Mouse (Mus musculus): ENCODE measurements at regions not wholly inside any gene's neighbourhood (a gene's known extent, or its start where the extent isn't known, plus 50 kb on each side); places are given as distances from the start of the nearest gene placed in this dataset.

- no peak for ATAC-seq (ENCODE audit: low FRiP score)
- Histone ChIP-seq H3K27me3 (no peaks in the 10 kb centered on the region), H3K36me3 (replicated peaks) (no peaks in the 10 kb centered on the region), H3K9ac (no peak overlapping the region), H3K4me2 (no peak overlapping the region), H3K9me3 (no peaks in the 10 kb centered on the region), H3K4me3 (replicated peaks) (no peak overlapping the region), H3K4me1 (peaks cover 7% of the 10 kb centered on the region; the same call in 1 of the 2 replicates), H3K27ac (no peak overlapping the region)
- WGBS = 90% methylated on average over 12 of the region's 12 CpGs
These were observed 67.1 kb upstream of the Tmem189 start for GRCm38 (mm10) chr2:167756721-167757120.

- WGBS = 86% methylated on average over 22 of the region's 22 CpGs
- Histone ChIP-seq H3K9ac (no peak overlapping the region), H3K4me3 (replicated peaks) (no peak overlapping the region), H3K4me2 (no peak overlapping the region), H3K9me3 (no peaks in the 10 kb centered on the region), H3K27me3 (no peaks in the 10 kb centered on the region), H3K4me1 (peaks cover 7% of the 10 kb centered on the region; the same call in 1 of the 2 replicates), H3K27ac (no peak overlapping the region), H3K36me3 (replicated peaks) (no peaks in the 10 kb centered on the region)
- ATAC-seq (ENCODE audit: low FRiP score) = no peak
These were observed 65.4 kb upstream of the Tmem189 start for GRCm38 (mm10) chr2:167754929-167755551.

DNA sequence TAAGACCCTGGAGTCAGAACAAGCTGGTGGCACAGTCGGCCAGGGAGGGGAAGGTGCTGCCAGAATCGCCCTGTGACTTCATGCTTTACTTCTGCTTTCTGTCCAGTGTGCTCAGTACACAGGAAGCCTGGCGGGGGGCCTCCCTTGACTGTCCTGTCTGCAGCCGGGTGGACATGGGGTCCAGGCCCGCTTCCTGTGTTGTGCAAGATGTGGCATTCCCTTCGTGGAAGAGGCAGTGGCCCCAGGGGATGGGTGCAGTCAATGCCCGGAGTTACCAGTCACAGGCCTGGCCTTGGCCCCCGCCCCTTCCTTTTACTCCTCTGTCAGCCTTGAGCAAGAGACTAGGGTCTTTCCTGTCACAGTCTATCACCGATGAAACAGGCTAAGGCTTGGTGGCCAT, 64.3 kb upstream of the Tmem189 start:
- Histone ChIP-seq H3K36me3 (replicated peaks) (no peaks in the 10 kb centered on the region), H3K4me1 (peaks cover 2% of the 10 kb centered on the region; the same call in 1 of the 2 replicates), H3K9ac (no peak overlapping the region), H3K4me3 (replicated peaks) (no peak overlapping the region), H3K4me2 (no peak overlapping the region), H3K27me3 (no peaks in the 10 kb centered on the region), H3K9me3 (no peaks in the 10 kb centered on the region), H3K27ac (no peak overlapping the region)
- ATAC-seq (ENCODE audit: low FRiP score) = no peak
- WGBS = 81% methylated on average over 9 of the region's 9 CpGs

DNA sequence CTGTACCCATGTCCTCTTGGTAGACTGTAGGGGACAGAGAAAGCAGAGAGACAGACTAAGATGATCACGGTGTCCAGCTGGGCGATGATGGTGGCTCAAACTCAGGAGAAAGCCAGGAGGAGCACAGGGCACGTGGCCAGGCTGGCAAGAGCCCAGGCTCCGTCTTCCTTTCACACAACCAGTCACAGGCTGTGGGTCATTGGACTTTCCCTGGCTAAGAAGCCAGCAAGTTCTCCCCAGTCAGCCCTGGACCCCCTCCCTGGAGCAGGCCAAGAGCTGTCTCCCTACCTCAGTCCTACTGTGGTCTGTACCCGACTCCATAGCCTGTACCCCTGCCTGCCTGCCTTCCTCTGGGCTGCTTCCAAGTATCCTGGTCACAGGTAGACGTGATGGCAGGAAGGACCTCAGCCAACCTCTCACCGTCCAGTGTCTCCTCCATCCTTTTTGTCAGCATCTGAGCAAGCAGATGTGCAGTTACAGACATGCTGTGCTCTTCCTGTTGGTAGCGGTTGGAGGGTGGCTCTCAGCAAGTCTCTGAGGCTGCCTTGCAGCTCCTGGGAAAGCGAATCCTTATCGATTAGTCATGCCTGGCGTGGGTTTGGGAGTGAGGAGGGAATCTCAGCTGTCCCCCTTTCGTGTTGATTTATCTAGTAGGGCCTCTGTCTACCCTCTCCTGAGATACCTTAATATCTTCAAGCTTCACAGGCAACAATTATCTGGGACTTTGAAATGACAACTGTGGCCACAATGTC, 63.4 kb upstream of the Tmem189 start:
- H3K27ac ChIP-seq = no peak overlapping the region
- no peak overlapping the region for H3K4me3 ChIP-seq (replicated peaks)
- no peak overlapping the region for H3K4me2 ChIP-seq
- H3K27me3 ChIP-seq = no peaks in the 10 kb centered on the region
- no peaks in the 10 kb centered on the region for H3K36me3 ChIP-seq (replicated peaks)
- H3K9me3 ChIP-seq = no peaks in the 10 kb centered on the region
- 73% methylated on average over 12 of the region's 12 CpGs for WGBS
- no peak overlapping the region for H3K9ac ChIP-seq
- H3K4me1 ChIP-seq = no peaks in the 10 kb centered on the region
- ATAC-seq (ENCODE audit: low FRiP score) = no peak

- H3K4me3 ChIP-seq (replicated peaks) = no peak overlapping the region
- H3K9ac ChIP-seq = no peak overlapping the region
- no peaks in the 10 kb centered on the region for H3K36me3 ChIP-seq (replicated peaks)
- H3K4me1 ChIP-seq = peaks cover 8% of the 10 kb centered on the region
- no peak overlapping the region for H3K27ac ChIP-seq
- WGBS = 76% methylated on average over 2 of the region's 2 CpGs
- no peak overlapping the region for H3K4me2 ChIP-seq
- no peaks in the 10 kb centered on the region for H3K27me3 ChIP-seq
- ATAC-seq (ENCODE audit: low FRiP score) = no peak
- H3K9me3 ChIP-seq = no peaks in the 10 kb centered on the region
These were observed 62.0 kb upstream of the Tmem189 start for GRCm38 (mm10) chr2:167751585-167751984.

- H3K27ac ChIP-seq = no peak overlapping the region
- WGBS = 92% methylated on average over 6 of the region's 6 CpGs
These were observed 58.7 kb upstream of the Tmem189 start for GRCm38 (mm10) chr2:167748297-167748696.

GRCm38 (mm10) chr2:167747164-167747843, 57.7 kb upstream of the Tmem189 start:
- Histone ChIP-seq H3K4me1 (peaks cover 19% of the 10 kb centered on the region), H3K4me2 (no peak overlapping the region), H3K27me3 (0 out of 2 replicates have a peak, but pooled peaks cover 3% of the 10 kb centered on the region), H3K27ac (peak overlapping the region; percentile 27), H3K36me3 (replicated peaks) (no peaks in the 10 kb centered on the region), H3K9ac (no peak overlapping the region), H3K4me3 (replicated peaks) (no peak overlapping the region), H3K9me3 (no peaks in the 10 kb centered on the region)
- 72% methylated on average over 13 of the region's 13 CpGs for WGBS
- ATAC-seq (ENCODE audit: low FRiP score) = no peak

More at GRCm38 (mm10) chr2:167748297-167748696, 58.7 kb upstream of the Tmem189 start:
- Histone ChIP-seq H3K27me3 (0 out of 2 replicates have a peak, but pooled peaks cover 3% of the 10 kb centered on the region), H3K4me2 (no peak overlapping the region), H3K4me1 (peaks cover 19% of the 10 kb centered on the region), H3K36me3 (replicated peaks) (no peaks in the 10 kb centered on the region), H3K9ac (no peak overlapping the region), H3K9me3 (no peaks in the 10 kb centered on the region), H3K4me3 (replicated peaks) (no peak overlapping the region)
- no peak for ATAC-seq (ENCODE audit: low FRiP score)

GRCm38 (mm10) chr2:167746344-167746743, 56.7 kb upstream of the Tmem189 start:
- no peak for ATAC-seq (ENCODE audit: low FRiP score)
- H3K9me3 ChIP-seq = no peaks in the 10 kb centered on the region
- peaks cover 19% of the 10 kb centered on the region for H3K4me1 ChIP-seq
- no peaks in the 10 kb centered on the region for H3K36me3 ChIP-seq (replicated peaks)
- H3K4me3 ChIP-seq (replicated peaks) = no peak overlapping the region
- H3K27me3 ChIP-seq = 0 out of 2 replicates have a peak, but pooled peaks cover 3% of the 10 kb centered on the region
- 86% methylated on average over 4 of the region's 4 CpGs for WGBS
- H3K9ac ChIP-seq = no peak overlapping the region
- H3K27ac ChIP-seq = 0 out of 2 replicates have a peak overlapping the region, but pooled peaks have one; percentile 19
- H3K4me2 ChIP-seq = no peak overlapping the region

- 0 out of 2 replicates have a peak overlapping the region, but pooled peaks have one; percentile 31 for H3K27ac ChIP-seq
- ATAC-seq (ENCODE audit: low FRiP score) = no peak
- no peak overlapping the region for H3K4me3 ChIP-seq (replicated peaks)
- no peaks in the 10 kb centered on the region for H3K36me3 ChIP-seq (replicated peaks)
- H3K27me3 ChIP-seq = 0 out of 2 replicates have a peak, but pooled peaks cover 3% of the 10 kb centered on the region
- H3K4me2 ChIP-seq = no peak overlapping the region
- no peak overlapping the region for H3K9ac ChIP-seq
- no peaks in the 10 kb centered on the region for H3K9me3 ChIP-seq
- 66% methylated on average over 6 of the region's 6 CpGs for WGBS
- H3K4me1 ChIP-seq = peaks cover 19% of the 10 kb centered on the region
These were observed 55.8 kb upstream of the Tmem189 start for GRCm38 (mm10) chr2:167745409-167745808.

GRCm38 (mm10) chr2:167744080-167744479, 54.5 kb upstream of the Tmem189 start:
- H3K9me3 ChIP-seq = no peaks in the 10 kb centered on the region
- ATAC-seq (ENCODE audit: low FRiP score) = no peak
- 74% methylated on average over 1 of the region's 1 CpGs for WGBS
- peaks cover 3% of the 10 kb centered on the region; the same call in 1 of the 2 replicates for H3K27me3 ChIP-seq
- H3K9ac ChIP-seq = no peak overlapping the region
- H3K4me3 ChIP-seq (replicated peaks) = no peak overlapping the region
- H3K36me3 ChIP-seq (replicated peaks) = no peaks in the 10 kb centered on the region
- H3K27ac ChIP-seq = no peak overlapping the region
- no peak overlapping the region for H3K4me2 ChIP-seq
- peaks cover 19% of the 10 kb centered on the region for H3K4me1 ChIP-seq

GRCm38 (mm10) chr2:167742479-167742878, 52.9 kb upstream of the Tmem189 start:
- H3K4me3 ChIP-seq (replicated peaks) = no peak overlapping the region
- no peak for ATAC-seq (ENCODE audit: low FRiP score)
- no peak overlapping the region for H3K9ac ChIP-seq
- no peaks in the 10 kb centered on the region for H3K9me3 ChIP-seq
- 74% methylated on average over 6 of the region's 6 CpGs for WGBS
- peaks cover 3% of the 10 kb centered on the region; the same call in 1 of the 2 replicates for H3K27me3 ChIP-seq
- H3K27ac ChIP-seq = no peak overlapping the region
- peaks cover 19% of the 10 kb centered on the region for H3K4me1 ChIP-seq
- no peak overlapping the region for H3K4me2 ChIP-seq
- no peaks in the 10 kb centered on the region for H3K36me3 ChIP-seq (replicated peaks)

DNA sequence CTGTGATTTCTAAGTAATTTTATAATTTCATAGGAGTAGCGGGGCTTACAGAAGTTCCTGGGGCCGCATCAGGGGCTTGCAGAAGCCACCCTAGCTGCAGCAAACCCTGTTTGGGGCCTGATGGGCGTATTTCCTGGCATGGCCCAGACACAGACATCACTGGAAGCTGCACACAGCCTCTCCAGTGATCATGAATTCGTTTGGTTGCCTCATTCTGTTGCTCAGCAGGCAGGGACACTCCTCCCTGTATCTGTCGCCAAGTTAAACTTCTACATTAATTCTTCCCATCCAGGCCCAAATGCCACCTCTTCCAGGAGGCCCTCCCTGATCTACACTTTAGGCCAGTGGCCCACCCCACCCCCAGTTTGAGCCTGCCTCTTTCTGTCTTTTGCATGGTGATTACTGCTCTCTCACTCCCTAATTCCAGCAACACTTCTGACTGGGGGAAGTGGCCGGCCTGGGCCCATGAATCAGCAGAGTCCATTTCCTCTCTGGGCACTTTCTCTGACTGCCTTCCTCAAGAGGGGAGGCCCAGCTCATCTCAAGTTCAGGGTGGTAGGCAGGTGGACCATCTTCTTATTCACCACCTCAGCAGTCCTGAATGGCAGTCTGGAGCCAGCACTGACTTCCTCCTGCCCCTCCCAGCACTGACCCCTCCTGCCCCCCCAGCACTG, 51.0 kb upstream of the Tmem189 start:
- no peaks in the 10 kb centered on the region for H3K36me3 ChIP-seq (replicated peaks)
- H3K4me3 ChIP-seq (replicated peaks) = no peak overlapping the region
- no peak overlapping the region for H3K4me2 ChIP-seq
- 62% methylated on average over 6 of the region's 6 CpGs for WGBS
- H3K9me3 ChIP-seq = no peaks in the 10 kb centered on the region
- peaks cover 5% of the 10 kb centered on the region for H3K4me1 ChIP-seq
- H3K27me3 ChIP-seq = peaks cover 3% of the 10 kb centered on the region; the same call in 1 of the 2 replicates
- H3K9ac ChIP-seq = no peak overlapping the region
- no peak for ATAC-seq (ENCODE audit: low FRiP score)
- no peak overlapping the region for H3K27ac ChIP-seq

All from forebrain, embryonic 12.5 days (tissue).